Mouse (Mus musculus) heart, adult 18-20 months (tissue): ENCODE data around the gene Slc7a15. TPM values are rescaled to one million over a fixed set of nuclear protein-coding genes. Genes with fewer than 3 reads are reported as not detected.

Experiments used
- DNase-seq, 2 experiments: peaks; one replicate each; pipeline ENCODE4 v3.0.0; 2021 to 2022; ENCODE audit warnings: mixed read lengths in 1 of 2
- total RNA-seq, 2 experiments: library from RNA; stranded (reverse); gene quantifications; 2 replicates each; pipeline ENCODE4 v1.2.3; 2021

The Slc7a15 gene
- total RNA-seq, 2 experiments from 2014 or later: not detected

DNA sequence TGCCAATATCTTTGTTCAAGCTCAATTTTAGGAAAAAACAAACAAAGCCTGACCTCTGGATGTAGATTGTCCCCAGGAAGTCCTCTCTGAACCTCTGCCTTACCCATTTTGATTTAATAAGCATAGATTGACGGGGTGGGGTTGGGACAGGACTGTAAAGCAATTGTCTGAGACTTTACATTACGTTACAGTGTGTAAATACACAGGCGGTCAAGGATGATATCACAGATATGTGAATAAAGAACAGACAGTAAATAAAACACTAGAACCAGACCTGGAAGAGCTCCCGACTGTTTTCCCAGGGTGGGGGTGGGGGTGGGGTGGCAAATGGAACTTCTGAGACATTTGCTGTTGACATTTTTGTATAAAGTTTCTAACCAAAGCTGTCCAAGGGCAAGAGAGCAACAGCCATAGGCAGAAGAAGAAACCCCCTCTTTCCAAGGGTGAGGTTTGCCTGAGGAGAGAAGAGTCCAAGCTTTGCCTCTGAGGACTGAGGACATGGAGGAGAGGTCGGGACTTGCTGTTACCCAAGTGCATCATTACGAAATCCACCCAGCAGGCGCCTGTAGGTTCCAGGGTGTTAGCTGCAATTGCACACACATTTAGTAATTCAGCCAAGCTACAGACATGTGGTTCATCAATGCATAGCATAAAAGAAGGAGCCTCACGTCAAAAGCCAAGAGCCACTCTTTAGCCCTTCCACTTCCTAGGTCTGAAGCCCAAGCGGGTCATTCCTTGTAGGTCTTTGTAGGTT, 91.7 kb downstream of the Slc7a15 start:
- DNase-seq: peak; percentile 42 to 67

DNA sequence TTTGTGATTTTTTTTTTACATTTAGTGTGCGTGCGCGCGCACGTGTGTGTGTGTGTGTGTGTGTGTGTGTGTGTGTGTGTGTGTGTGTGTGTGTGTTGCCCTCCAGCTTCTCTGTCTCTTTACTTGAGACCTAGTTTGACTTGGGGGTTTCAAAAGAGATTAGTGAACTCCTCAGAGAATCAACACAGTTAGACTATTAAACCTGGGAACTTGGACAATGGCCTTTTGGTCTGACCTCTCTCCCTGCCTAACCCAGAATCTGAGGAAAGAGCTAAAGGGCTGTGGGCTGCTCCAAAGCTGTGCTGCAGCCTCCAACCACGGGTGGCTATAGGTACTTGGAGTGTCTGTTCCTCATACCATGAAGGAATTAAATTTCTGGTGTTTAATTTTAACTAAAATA, 94.7 kb downstream of the Slc7a15 start:
- DNase-seq: no peak

DNA sequence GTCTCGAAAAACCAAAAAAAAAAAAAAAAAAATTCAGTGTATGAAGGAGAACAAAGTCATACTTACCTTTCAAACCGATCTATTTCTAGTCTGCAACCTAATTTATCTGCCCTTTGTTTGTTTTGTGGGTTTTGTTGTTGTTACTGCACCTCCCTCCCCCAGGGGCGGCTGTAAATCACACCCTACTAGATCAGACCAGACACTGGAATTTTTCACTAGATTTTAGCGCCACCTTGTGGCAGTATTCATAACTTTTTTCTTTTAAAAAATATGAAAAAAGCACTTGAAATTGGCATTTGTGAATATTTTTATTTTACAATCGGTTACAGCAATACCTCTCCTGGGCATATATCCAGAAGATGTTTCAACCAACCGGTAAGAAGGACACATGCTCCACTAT, 96.3 kb downstream of the Slc7a15 start:
- peak; percentile 69 to 83 for DNase-seq

DNA sequence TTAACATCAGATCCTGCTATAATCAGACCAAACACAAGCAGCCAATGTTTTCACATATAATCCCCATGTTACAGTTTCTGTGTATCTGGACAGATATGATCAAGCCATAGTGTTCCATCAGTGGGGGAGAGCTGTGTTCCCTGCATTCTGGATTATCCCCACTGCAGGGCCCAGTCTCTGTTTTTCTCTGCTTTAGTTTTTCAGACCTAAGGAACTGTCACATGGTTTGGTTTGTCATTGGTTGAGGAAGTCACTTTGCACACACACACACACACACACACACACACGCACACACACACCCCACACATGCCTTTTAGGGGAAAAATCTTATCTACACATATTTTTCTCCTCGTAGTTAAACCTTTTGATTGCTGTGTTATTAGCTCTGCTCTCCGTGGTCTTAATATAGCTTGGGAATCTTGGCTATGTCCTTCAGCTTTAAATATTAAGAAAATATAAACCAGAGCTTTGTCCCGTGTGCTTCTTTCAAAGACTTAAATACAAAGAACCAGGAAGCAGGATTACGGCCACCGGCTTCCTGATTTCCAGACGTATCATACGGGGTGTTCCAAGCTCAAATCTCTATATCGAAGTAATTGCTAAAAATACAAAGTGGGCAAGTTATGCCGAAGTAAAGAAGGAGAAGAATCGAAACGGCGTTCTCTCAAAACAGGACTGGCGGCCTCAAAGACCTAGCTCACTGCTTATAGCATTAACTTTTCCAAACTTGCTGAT, 97.1 kb downstream of the Slc7a15 start:
- DNase-seq: peak; percentile 35 to 53

DNA sequence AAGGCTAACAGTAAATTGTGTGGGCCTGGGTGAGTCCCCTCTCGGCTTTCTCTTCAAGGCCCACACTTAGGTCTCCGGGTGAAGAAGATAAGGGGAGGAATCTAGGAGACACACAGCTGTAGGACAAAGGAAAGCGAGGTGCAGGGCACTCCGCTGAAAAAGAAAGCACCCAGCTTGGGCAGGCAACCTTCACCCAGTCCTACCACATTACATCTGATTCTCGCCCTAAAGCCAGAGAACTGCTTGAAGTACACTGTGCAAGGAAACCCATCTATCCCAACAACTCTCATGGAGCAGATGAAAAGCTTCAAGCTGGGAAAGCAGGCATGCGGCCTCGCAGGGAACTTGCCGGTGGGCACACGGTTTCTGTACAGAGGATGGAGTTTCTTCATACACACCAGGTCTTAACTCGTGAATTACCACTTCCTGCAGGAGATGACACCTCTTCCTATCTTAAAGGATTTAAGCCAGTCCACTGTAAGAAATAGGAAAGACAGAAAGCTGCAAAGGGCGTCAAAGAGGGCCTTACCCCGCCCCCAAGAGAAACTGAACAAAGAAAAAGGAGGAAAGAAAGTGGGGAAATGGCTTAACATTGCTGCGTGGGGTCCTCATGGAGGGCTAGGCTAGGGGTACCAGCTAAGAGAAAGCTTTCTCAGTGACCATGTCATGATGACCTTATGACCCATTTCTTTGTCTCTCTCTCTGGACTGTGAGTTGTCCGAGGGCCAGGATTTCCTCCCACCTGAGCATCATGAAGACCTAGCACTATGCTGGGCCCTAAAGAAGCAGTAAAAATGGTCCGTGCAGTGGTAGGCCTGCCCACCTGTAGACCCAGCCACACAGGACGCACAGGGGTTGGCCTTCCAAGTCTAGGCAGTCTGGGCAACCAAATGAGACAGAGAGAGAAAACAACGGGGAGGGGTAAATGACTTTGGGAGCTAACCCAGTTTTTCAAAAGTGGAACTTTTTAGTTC, 98.0 kb downstream of the Slc7a15 start:
- DNase-seq: peak; percentile 38 to 71

DNA sequence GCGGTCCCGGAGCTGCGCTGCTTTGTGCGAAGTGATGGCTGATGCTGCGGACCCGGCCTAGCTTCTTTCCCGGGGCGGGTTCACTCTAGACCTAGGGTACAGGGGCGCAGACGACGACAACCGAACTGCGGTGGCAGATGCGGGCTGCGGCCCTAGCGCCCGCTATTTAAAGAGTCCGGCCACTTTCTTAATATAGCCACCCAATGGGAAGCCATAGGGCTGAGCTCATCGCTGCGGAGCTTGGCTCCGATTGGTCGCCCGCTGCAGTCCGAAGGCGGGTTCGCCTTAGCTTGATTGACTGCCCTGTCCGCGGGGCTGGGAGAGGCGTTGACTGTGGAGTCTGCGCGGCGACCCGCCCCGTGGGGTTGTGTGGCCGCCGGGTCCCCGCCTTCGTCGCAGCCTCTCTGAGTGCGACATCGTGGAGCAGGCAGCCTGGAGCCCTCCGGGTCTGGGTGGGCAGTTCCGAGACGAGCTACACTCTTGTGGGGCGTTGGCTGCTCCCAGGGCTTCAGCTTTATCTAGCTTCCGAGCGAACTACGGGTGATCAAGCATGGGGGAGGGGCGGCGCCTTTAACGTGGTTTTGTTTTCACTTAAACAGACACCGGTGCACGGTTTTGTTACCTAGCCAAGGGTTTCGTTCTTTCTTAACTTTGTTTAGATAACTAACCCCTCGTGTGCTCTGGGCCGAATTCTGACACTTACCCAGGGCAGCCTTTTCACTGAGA, 98.8 kb downstream of the Slc7a15 start, which contains the start of gene Rhob:
Gene Rhob (minus strand): TSS at position 139 of the 726 bp plus-strand sequence.
- DNase-seq: peak; percentile 98 to 99

DNA sequence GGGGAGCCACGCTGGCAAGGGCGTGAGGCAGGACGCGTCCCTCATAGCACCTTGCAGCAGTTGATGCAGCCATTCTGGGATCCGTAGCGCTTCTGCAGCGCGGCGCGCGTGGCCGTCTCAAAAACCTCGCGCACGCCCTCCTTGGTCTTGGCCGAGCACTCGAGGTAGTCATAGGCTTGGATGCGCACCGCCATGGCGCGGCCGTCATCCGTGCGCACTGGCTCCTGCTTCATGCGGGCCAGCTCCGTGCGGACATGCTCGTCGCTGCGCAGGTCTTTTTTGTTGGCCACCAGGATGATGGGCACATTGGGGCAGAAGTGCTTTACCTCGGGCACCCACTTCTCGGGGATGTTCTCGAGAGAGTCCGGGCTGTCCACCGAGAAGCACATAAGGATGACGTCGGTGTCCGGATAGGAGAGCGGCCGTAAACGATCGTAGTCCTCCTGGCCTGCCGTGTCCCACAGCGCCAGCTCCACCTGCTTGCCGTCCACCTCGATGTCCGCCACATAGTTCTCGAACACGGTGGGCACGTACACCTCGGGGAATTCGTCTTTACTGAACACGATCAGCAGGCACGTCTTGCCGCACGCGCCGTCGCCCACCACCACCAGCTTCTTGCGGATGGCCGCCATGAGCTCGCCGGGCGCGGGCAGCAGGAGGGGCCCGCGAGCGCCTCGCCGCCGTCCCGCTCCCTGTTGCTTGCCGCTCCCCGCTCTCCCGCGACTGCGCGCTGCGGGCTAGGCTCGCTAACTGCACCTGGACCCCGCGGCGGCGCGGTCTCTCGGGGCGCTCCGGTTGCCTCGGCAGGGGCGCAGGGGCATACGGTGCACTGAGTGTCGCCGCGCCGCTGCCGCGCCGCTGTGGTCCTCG, 99.6 kb downstream of the Slc7a15 start:
- DNase-seq: peak; percentile 71 to 84

DNA sequence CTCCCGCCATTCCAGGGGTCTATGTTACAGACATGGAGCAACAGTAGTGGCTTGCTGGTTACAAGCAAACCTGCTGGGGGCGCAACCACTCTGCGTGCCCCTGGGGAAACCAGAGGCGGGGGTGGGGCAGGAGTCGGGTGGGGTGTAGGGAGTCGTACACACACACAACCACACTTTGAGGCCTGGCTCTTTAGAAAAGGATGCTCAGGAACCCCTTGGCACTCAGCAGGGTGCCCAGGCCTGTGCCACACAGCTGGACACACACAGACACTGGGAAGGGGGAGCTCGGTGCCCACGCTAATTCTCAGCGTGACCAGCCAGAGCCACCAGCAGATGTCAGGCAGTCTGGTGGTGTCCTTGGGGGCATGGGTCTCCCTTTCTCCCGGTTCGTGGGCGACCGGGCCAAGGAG, 100.3 kb downstream of the Slc7a15 start:
- DNase-seq: peak; percentile 54 to 69

DNA sequence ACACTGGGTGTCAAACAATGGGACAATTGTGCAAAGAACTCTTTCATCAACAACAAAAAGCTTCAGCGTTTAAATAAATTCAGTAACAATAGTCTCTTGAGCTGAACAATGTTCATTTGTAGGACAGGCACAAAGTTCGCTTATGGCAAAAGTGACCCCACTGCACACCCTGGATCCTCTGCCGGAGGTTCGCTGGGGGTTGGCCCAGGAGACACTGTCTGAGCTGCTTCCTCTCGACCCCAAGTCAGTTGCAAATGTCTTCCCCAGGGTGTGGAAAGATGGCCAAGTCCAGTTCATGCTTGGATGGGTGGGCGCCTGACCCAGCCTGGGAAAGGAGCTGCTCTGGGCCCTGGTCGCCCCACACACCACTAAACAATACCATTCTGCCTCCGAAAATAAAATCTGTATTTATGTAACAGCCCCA, 100.7 kb downstream of the Slc7a15 start:
- peak; percentile 40 to 67 for DNase-seq

DNA sequence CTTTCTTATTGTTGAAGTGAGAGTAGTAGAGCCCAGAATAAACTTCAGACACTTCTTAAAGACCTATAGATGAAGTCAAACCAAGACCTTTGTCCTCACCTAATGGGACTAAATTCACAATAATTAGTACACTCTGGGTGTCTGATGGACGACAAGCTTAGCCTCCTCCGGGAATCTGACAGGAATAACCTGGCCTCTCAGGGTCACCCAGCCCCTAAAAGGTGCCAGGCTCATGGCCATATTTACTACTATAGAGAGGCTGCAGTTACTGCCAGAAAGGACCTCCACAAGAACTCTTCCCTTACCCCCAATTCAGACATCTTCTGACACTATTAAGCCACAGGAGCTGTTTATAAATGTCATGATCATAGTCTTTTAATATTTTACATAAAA, 101.6 kb downstream of the Slc7a15 start:
- no peak for DNase-seq

DNA sequence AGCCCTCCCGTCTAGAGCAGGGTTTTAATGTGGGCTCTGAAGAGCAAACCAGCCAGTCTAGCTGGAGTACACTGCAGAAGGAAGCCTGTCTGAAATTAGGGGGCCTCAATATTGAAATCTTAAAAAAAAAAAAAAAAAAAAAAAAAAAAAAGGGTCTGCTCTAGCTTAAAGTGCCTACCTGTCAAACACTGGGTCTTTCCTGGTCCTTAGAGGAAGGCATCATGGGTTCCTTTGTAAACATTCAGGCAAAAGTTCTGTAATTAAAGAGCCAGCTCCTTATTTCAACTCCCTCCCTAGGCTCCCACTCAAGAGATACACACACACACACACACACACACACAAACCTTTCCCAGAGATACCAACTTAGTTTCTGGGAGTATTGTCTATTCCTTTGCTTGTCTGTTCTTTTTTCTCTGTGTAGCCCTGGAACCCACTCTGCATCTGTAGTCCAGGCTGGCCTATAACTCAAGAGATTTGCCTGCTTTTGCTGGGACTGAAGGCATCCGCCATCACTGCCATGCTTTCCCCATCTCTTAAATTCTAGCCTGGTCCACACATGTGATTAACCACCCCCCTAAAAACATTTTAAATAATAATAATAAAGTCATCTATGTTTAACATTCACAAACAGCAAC, 102.1 kb downstream of the Slc7a15 start:
- no peak for DNase-seq

DNA sequence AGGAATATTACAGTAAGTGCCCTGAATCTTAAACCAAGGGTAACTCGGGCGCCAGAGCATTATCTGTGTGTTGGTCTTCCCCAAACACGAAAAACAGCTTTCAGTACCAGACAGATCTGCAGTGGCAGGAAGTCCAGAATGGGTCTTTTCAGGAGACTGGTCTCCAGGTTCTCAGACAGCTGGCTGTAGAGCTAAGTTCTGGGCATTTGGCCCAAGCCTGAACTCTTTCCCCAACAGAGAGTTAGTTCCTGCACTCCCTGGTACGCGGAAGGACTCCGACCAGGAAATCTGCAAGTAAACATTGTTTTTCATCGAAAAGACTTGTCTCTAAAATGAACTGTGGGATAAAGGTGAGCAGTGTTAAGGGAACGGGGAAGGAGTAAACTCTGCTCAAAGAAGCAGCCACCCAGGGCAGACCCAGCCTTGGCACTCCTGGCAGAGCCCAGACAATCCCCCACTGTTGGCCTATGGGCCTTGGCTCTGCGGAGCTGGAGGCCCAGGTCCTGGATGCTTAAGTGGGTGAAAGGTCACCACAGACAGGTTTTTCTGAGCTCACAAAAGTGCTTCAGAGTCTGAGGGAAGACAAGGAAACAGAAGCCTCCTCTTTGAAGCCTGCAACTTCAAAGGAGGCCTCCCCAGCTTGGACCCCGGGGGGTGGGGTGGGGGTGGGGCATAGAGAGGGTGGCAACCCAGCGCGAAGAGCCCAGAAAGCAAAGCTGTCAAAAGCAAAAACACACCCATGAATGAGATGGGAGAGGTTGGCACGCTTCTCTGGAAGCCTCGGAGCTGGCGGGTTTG, 102.8 kb downstream of the Slc7a15 start:
- DNase-seq: peak; percentile 77 to 83

DNA sequence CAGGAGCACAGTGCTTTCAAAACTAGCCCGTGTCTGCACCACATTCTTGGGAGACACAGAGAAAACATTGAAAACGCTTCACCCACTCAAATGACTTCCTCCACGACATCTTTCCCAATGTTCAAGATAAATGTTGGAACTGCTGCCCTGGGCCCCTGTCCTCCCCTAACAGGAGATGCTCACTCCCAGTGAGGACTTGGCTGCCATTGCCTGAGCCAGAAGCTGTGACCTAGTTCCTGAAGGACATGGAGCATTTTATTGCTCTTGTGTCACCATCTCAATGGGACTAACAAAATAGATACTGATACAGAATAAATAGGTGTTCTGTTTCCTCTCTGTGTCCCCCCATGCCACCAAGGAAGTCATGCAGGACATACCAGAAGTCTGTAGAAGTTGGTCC, 104.2 kb downstream of the Slc7a15 start:
- peak in 1 of 2 experiments; percentile 46 for DNase-seq

DNA sequence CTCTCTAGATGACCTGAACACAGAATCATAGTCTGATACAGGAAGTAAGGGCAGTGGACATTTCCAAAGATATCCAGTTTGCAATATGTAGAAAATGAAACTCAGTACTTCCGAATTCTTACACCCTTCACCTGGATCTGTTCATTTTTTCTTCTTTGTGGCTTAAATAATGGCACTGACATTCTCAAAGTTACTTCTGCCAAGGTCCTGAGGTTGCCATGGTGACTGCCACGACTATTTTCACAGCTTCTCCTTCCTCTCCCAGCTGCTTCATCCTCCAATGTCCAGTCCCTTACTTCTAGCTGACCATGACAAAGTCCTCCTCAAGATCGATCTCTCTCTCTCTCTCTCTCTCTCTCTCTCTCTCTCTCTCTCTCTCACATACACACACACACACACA, 105.5 kb downstream of the Slc7a15 start:
- no peak for DNase-seq

DNA sequence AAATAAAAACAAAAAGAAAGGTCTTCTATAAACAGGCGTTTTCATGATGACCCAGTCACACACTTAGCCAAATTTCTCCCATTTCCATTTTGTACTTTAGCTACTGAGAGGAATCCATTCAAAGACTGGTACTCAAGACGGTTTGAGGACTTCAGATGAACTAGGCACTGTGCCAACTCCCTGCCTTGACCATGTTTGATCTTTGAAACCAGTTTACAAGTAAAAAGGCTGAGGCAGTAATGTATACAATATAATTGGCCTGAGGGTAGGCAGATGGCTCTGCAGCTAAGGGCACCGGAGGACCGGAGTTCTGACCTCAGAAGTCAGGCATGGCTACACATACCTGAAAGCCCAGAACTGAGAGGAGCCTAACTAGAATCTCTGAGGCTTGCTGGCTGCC, 109.8 kb downstream of the Slc7a15 start:
- no peak for DNase-seq

DNA sequence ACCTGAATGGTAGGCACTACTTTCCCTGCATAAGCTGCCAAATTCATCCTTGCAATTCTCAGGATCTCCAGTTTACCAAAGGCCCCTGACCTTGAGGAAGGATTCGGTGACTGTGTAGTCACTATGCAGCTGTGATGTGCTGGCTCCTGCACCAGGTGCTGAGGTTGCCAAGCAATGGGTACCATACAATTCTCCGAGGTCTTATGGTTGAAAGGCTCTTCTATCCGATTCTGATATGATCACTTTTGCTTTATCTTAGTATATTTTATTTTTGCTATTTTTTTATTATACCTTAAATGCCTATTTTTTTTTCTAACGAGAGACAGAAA, 110.2 kb downstream of the Slc7a15 start:
- no peak for DNase-seq

DNA sequence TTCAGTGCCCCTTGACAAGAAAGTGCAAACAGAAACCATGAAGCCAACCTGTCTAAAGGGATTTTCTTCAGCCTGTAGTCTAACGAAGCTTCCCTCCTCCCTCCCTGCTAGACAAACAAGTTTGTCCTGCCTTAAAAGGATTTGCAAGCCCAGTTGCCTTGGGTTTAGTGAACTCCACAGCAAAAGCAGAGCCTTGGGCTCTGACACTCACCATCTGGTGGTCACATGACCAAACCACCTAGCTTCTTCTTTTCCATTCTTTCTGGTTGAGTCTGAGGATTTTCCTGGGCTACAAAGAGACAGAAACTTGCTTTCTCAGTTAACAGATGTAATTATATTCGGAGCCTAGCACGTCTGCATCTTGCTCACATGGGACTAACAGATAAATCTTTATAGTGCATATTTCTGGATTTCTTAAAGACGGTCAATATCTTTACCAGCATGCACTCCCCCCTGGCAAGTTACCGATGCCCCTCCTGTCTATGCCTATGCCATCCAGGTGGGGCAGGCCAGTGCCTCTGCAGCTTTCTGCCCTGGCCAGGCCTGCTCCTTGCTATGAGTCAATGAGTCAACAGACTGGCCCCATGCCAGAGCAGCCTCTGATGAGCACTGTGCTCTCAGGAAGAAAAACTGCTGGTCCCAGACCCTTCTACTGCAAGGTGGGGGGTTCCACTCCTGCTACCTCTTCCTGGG, 110.8 kb downstream of the Slc7a15 start:
- peak; percentile 52 to 60 for DNase-seq

DNA sequence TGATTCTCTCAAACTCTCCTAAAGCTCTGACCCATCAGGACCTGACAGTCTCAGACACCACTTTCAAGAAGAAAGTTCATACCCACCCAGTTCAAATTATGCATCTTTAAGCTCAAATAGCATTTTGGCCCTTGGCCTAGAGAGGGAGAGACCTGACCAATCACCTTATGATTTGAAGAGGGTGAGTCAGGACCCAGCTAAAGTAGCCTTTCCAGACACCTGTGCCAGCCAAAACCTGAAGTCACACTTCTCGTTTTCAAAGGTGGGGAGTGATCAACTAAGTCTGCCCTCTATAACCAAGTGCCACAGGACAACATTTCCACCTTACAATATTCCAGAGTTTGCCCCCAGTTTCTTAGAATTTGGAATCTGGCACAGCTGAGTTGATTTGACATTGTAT, 111.6 kb downstream of the Slc7a15 start:
- no peak for DNase-seq

DNA sequence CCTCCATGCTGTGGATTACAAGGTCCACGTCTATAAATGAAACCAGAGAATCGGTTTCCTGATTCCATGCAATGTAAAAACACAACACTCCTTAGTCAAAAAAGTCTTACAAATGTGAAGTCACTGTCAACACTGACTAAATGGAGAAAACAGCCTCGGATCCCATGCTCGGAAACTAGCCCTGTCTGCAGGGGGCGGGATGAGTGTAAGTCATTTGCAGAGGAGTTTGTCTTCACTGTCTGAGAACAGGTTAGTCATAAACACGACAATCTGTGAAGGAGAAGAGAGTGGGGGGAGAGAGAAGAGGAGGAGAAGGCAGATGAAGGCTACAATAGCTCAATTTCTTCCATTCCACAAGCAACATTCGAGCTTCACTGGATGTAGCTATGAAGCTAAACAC, 113.6 kb downstream of the Slc7a15 start:
- DNase-seq: no peak
